Mouse (Mus musculus) adrenal gland, adult (tissue): ENCODE measurements around the gene Zfp618.

Experiments
- DNase-seq, 2 experiments: peaks; one replicate each; pipeline ENCODE4 v3.0.0; 2022 to 2023; ENCODE audit warnings: low spot score in 1 of 2; ENCODE audit not compliant: inconsistent age in 2 of 2

The Zfp618 gene

GRCm38 (mm10) chr4:63027451-63027850 lies 62.1 kb downstream of the Zfp618 start:
- no peak for DNase-seq

DNA sequence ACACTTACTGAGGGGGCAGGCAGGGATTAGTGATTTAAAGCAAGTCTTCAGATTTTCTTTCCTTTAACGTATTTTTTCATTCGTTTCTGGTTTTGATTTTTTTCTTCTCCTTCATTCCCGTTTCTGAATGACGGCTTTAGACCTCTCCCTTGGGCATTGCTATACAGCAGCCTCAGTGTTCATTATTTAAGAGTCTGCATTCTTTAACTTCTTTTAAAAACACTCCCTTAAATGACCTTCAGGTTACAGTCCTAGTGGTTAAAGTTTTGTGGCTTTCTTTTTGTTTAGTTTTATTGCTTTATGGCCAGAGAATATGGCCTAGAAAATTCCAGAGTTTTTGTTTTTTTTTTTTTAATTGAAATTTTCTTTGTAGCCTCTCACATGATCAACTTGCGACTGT lies 64.8 kb downstream of the Zfp618 start:
- no peak for DNase-seq

- no peak for DNase-seq
Measured at GRCm38 (mm10) chr4:63031240-63031639, 65.9 kb downstream of the Zfp618 start.

DNA sequence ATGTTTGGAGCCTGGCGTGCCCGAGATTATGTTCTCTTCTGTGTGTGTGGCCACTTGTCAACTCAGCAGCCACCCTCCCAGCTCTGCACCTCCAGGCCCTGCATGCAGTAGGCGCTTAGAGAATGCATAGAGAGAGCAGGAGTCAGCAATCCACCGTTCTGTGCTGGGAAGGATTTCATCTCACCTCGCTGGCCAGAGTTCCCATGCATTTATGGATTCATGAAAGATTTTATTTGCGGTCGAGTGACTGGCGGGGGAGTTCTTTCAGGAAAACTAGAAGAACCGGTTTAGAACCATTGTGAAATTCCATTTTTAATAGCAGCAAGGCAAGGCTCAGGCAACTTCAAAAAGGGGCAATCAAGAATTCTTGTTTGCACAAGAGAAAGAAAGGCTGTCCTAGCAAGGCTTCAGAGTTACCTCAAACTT lies 67.2 kb downstream of the Zfp618 start:
- no peak for DNase-seq

- no peak for DNase-seq
Measured at GRCm38 (mm10) chr4:63033724-63034123, 68.4 kb downstream of the Zfp618 start.

DNA sequence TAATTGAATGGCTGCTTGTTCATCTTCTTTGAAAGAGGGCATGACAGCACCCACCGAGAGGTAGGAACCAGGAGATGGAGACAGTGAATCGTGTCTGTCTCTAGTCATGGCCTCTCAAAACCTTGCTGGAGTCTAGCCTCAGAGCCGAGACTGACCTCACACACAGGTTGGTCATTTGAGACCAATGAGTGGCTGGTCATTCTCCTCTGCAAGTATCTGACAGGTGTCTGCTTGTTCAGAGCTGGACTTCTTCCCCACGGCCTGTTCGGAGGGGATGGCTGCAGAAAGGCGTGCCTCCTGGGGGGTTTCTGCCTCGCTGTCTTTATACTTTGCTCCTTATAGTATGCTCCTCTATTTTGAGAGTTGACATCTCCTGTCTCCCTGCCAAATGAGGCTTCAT lies 70.6 kb downstream of the Zfp618 start:
- DNase-seq: no peak

DNA sequence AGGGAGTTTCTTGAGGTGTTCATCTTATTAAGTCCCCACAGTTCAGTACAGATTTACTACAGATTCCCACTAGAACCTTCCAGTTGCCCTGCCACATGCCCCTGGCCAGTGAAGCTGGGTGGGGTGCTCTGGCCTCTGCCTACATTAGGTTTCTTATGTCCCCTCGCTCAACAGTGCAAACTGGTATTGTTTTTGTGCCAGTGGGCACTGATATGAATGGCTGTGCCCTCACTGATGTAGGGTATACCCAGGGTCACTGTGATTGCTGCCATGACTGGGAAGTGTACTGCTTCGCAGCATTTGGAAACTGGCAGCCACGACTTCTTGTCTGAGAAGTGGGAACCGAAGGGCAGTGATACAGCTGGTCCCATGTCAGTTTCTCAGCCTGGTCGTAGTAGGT lies 71.4 kb downstream of the Zfp618 start:
- no peak for DNase-seq

DNA sequence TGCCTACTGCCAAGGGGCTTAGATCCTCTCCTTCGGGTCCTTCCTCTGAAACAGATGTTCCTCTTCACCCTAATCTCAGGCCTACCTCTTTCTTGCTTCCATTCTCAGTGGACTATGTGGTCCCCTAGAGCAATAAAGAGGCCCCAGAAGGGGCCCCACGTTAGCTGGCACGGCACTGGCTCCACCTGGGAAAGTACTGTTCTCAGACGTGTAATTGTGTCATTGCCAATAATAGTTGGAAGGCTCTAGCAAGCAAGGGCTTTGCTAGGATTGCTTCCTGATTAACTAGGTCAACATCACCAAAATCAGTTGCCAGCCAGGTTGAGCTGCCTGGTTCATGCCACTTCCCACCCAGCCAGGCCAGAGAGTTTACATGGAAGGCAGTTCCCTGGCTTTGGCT lies 72.2 kb downstream of the Zfp618 start:
- no peak for DNase-seq

GRCm38 (mm10) chr4:63038265-63038664 lies 72.9 kb downstream of the Zfp618 start:
- no peak for DNase-seq

- no peak for DNase-seq
Measured at GRCm38 (mm10) chr4:63038937-63039336, 73.6 kb downstream of the Zfp618 start.

DNA sequence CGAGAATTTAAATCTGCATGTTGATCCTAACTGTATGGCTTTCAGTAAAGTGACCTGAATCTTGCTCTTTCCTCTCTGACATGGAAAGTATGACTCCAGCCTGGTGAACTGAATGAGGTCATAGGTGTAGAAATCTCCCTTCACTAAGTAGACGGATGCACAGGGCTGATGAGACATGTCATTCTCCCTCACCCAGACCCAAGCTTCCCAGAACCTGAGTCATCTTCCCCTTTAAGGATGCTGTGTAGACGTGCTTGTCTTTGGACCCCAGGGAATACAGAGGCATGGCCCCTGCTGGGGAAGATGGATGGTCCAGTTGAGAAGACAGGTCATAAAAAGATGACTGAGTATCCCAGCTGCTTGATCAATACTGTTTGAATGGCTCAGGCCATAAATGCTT lies 83.2 kb downstream of the Zfp618 start:
- DNase-seq: no peak

DNA sequence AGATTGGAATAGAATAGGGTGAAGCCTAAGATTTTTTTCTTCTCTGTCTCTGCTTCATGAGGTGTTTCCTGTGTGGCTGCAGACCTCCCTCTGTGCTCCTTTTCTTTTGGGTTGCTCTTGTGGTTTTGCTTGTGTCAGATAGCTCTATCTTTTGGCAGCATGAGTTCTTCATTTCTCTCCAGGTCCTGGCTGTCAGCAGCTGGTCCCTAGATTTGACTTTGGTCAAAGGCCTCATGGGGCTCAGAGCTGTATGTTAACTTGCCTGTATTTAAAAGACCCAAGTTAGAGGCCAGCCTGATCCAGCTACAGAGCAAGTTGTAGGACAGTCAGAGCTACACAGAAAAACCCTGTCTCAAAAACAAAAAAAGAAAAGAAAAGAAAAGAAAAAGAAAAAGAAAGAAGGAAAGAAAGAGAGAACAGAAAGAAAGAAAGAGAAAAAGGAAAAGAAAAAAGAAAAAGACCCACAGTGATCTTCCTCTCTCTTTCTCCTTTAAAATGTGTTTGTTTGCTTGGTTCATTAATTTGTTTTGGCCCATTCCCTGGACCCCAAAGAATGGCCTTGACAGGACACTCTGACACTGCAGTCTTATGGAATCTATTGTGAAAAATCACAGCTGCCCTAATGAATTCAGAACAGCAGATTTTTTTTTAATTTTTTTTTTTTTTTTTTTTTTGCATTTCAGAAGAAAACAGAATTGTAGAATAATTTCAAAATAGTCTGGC lies 84.4 kb downstream of the Zfp618 start:
- no peak for DNase-seq

DNA sequence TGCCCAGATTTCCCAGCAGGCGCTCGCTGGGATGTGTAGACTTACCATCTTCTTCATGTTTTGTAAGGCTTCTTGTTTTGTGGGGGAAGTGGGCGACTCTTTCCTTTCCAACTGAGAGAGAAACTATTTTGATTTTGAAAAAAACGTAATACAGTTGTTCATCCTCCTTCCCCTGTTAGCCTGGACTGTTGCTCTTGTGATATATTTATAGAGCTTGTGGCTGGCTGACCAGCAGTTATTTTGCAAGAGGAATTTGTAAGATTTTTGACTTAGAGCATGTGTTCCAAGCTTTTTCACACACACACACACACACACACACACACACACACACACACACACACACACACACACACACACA lies 84.9 kb downstream of the Zfp618 start:
- DNase-seq: no peak

GRCm38 (mm10) chr4:63050949-63051348 lies 85.6 kb downstream of the Zfp618 start:
- DNase-seq: no peak

DNA sequence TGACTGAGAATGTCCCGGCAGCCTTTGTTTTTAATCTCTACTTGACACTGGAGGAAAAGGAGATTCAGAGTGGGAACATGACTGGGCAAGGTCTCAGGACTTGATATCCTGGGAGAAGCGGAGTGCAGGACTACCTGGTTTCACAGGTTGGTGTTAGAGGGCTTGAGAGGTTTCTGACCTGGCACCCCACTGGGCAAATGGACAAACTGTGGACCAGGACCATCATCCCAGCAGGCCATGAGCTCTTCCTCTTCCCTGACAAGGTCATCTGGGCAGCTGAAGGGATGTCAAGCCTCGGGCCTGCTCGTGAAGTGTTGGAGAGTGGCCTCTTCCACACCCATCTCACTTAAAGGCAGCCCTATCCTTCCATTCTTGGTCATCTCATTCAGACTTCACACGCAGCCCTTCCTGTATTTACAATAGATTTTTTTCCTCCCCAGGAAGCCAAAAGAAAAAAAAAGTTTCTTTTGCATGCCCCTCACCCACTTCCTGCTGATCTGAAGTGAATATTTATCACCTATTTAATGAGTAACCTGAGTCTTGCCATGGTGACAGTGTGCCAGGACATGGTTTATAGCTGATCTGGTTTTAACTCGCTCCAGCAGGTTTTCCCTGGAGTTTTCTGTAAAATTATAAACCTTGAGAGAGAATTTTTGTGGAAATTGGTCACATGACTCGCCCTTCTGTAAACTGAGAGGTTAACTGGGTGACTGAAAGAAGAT lies 86.7 kb downstream of the Zfp618 start:
- no peak for DNase-seq

DNA sequence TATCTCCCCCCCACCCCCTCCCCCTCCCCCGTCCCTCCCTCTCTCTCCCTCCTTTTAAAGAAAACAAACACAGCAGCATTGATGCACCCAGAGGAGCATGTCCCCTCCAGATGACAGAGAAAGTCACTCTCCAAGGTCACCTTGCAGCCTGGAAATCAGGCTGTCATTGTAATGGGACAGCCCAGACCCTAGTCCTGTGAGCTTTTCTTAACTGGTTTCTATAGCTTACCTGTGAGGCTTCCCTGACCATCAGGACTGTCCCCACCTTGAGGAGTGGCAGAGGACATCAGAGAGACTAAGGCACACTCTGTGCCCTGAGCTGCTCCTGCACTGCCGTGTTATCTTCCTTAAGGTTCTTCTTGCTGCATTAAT lies 87.3 kb downstream of the Zfp618 start:
- DNase-seq: no peak

DNA sequence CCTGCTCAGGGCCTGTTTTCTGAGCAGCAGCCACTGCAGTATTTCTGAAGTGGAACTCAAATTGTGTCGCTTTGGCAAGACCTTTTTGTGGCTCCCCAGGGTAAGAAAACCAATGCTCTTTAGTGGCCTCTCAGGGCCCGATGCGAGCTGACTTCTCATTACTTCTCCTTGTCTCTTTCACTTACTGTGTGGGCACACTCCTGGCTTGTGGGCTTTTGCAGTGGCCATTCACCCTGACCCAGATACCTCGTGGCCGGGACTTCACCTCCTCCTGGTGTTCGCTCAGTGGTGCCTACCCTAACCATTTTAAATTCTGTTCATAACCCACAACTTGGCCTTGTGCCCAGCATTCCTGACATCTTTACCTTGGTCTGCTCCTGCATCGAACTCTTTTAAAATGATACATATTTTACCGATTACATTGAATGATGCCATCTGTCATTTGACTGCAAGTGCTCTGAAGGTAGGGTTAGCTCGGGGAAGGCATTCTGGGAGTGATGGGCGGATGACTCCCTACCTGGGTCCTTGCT lies 89.9 kb downstream of the Zfp618 start:
- no peak for DNase-seq

- no peak for DNase-seq
Measured at GRCm38 (mm10) chr4:63056641-63057415, 91.5 kb downstream of the Zfp618 start.

- no peak for DNase-seq
Measured at GRCm38 (mm10) chr4:63057581-63057980, 92.2 kb downstream of the Zfp618 start.

DNA sequence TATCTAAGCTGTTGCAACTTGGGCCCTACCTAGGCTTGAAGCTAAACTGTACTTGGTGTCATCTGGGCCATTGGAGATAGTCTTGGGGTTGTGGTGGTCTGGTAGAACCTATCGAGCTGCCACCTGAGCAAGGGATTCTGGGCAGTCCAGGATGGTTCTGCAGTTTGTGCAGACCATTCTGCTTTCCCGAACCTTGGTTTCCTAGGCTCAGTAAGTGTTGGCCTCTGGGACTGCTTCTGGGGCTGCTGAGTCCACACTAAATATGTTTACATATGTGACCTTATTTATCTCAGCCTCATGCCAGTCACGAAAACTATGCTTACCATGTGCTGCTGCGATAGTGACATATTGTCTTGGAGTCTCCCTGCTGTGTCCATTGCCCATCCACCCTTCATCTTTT lies 93.3 kb downstream of the Zfp618 start:
- no peak for DNase-seq

DNA sequence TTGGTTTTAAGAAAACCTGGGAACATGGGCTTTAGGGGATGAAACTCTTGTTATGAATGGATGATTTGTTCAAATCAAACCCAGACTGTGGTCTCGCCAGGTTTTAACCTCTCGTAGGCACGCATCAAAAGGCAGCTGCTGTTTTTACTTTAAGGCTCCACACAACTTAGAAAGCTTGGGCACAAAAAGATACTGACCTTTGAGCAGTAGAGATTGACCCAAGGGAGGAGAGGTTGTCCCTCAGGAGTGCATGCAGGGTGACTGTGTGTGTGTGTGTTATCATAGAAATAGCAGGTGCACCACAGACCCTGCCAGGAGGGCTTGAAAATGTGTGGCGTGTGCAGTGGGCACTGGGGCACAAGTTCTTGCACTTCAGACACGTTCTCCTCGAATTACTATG lies 95.0 kb downstream of the Zfp618 start:
- DNase-seq: no peak

GRCm38 (mm10) chr4:63061411-63061810 lies 96.0 kb downstream of the Zfp618 start:
- DNase-seq: no peak
